Mouse (Mus musculus) embryonic facial prominence, embryonic 14.5 days (tissue): Measurements from ENCODE around the gene Gfpt2. TPM values are rescaled to one million over a fixed set of nuclear protein-coding genes. Genes with fewer than 3 reads are reported as not detected.

Experiments used
- ATAC-seq: fragments of 200-750 bp; cut with Nextera tagmentation; 2 replicates; pipeline ENCODE4 v1.8.0; 2017; ENCODE audit warnings: low read depth, moderate number of reproducible peaks, moderate TSS enrichment
- DNase-seq: peaks from one replicate; pipeline ENCODE4 v3.0.0-alpha.2; 2015; ENCODE audit warnings: low spot score
- H3K27ac ChIP-seq: fragments of 300-500 bp; sonication (generic); replicated peaks from 2 replicates; pipeline ENCODE4 v1.5.1; 2014; ENCODE audit warnings: low read depth, mild to moderate bottlenecking, low read length, moderate library complexity
- H3K27me3 ChIP-seq: fragments of 300-500 bp; sonication (generic); replicated peaks from 2 replicates; pipeline ENCODE4 v1.6.1; 2014; ENCODE audit warnings: low read length; ENCODE audit not compliant: control insufficient read depth, insufficient read depth
- H3K36me3 ChIP-seq: fragments of 300-500 bp; sonication (generic); 2 replicates; pipeline ENCODE4 v1.6.1; 2014; ENCODE audit warnings: low read length, mixed read lengths; ENCODE audit not compliant: control insufficient read depth, insufficient read depth
- H3K4me1 ChIP-seq: fragments of 300-500 bp; sonication (generic); 2 replicates; pipeline ENCODE4 v1.6.1; 2014; ENCODE audit warnings: antibody characterized with exemption, low read length; ENCODE audit not compliant: control insufficient read depth, insufficient read depth
- H3K4me2 ChIP-seq: fragments of 300-500 bp; sonication (generic); 2 replicates; pipeline ENCODE4 v1.6.1; 2014; ENCODE audit warnings: low read depth, mild to moderate bottlenecking, low read length, moderate library complexity, mixed read lengths
- H3K4me3 ChIP-seq: fragments of 300-500 bp; sonication (generic); 2 replicates; pipeline ENCODE4 v1.5.1; 2014; ENCODE audit warnings: low read depth, mild to moderate bottlenecking, low read length
- H3K9ac ChIP-seq: fragments of 300-500 bp; sonication (generic); 2 replicates; pipeline ENCODE4 v1.6.1; 2014; ENCODE audit warnings: low read depth, mild to moderate bottlenecking, low read length, moderate library complexity, mixed read lengths
- H3K9me3 ChIP-seq: fragments of 300-500 bp; sonication (generic); 2 replicates; pipeline ENCODE4 v1.6.1; 2016; ENCODE audit warnings: low read length; ENCODE audit not compliant: control insufficient read depth
- WGBS: fragments of 180-500 bp; shearing (Covaris S2); extraction: QIAGEN DNeasy Blood & Tissue Kit; methylation state at CpG from one replicate; pipeline ENCODE4 v1.1.7; 2014; 5-methylcytosine and 5-hydroxymethylcytosine counted together
- polyA plus RNA-seq: library from polyadenylated mRNA; unstranded; fragments of >200 nt; fragmentation: Nextera tagmentation; extraction: Ambion mirVana; gene quantifications from 2 replicates; pipeline ENCODE4 v1.2.1, GENCODE M21; 2014

The Gfpt2 gene
- polyA plus RNA-seq, 1 experiment from 2014 or later: 22.5 TPM

DNA sequence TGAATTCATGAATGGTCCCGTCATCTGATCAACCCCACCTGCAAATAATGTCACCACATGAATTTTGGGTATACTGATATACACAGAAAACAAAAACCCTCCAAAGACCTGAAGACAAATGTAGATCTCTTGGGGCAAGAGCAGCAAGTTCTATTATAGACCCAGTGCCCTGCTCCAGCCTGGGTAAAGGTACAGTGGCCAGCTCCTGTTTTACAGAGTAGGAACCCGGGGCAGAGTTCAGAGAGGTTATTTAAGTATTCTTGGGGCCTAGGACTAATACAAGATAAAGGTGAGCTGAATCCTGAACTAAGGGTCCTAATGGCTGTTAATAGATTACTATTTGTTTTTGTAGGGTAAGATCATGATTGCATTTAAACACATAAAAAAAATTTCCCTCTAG is 27.6 kb downstream of the Gfpt2 start:
- H3K36me3 ChIP-seq: peaks cover 55% of the 10 kb centered on the region
- no peaks in the 10 kb centered on the region for H3K4me1 ChIP-seq
- no peak overlapping the region for H3K9ac ChIP-seq
- H3K27ac ChIP-seq: no peak overlapping the region
- H3K4me2 ChIP-seq: no peak overlapping the region
- H3K4me3 ChIP-seq: no peak overlapping the region
- WGBS: 89% methylated on average over 2 of the region's 2 CpGs
- ATAC-seq (no peak), DNase-seq (no peak)
- no peaks in the 10 kb centered on the region for H3K27me3 ChIP-seq
- no peaks in the 10 kb centered on the region for H3K9me3 ChIP-seq

DNA sequence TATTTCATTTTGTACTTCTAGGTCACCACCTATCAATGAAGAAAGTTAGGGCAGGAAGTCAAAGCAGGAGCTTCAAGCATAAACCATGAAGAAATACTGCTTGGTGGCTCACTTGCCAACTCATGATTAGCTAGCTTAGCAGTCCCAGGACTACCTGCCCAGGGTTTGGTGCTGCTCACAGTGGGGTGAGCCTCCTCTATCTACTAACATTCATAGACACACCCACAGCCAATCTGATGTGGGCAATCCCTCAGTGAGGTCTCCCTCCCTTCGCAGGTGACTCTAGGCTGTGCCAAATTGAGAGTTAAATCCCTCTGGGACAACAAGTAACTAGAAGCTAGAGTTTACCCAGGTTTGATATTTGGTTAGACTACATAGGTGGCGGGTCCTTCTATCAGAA is 28.4 kb downstream of the Gfpt2 start:
- H3K27me3 ChIP-seq: no peaks in the 10 kb centered on the region
- H3K36me3 ChIP-seq: peaks cover 60% of the 10 kb centered on the region
- H3K4me3 ChIP-seq: no peak overlapping the region
- no peaks in the 10 kb centered on the region for H3K4me1 ChIP-seq
- 91% methylated on average over 2 of the region's 2 CpGs for WGBS
- no peak overlapping the region for H3K27ac ChIP-seq
- H3K4me2 ChIP-seq: no peak overlapping the region
- DNase-seq (no peak), ATAC-seq (no peak)
- H3K9me3 ChIP-seq: no peaks in the 10 kb centered on the region
- no peak overlapping the region for H3K9ac ChIP-seq

DNA sequence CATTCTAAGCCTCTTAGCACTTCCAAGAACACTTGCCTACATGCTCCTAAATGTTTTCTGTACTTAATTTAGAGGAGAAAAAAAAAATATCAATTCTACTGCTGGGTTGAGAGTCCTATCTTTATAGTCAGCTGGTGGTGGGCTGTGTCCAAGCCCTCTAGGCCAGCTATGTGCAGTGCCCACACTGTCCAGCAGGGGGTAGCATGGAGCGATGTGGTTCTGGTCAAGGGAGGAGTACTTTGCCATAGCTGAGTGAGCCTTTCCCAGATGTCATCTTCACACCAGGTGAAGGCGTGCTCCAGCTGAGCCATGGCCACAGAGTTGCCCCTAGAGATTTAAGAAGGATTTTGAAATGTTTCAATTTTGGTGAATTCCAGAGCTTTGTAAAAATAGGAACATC is 30.9 kb downstream of the Gfpt2 start:
- DNase-seq: no peak
- Histone ChIP-seq H3K36me3 (peaks cover 57% of the 10 kb centered on the region), H3K4me2 (no peak overlapping the region), H3K27ac (no peak overlapping the region), H3K4me3 (no peak overlapping the region), H3K9me3 (no peaks in the 10 kb centered on the region), H3K9ac (no peak overlapping the region), H3K4me1 (no peaks in the 10 kb centered on the region), H3K27me3 (no peaks in the 10 kb centered on the region)
- 61% methylated on average over 2 of the region's 2 CpGs for WGBS
- no peak for ATAC-seq

DNA sequence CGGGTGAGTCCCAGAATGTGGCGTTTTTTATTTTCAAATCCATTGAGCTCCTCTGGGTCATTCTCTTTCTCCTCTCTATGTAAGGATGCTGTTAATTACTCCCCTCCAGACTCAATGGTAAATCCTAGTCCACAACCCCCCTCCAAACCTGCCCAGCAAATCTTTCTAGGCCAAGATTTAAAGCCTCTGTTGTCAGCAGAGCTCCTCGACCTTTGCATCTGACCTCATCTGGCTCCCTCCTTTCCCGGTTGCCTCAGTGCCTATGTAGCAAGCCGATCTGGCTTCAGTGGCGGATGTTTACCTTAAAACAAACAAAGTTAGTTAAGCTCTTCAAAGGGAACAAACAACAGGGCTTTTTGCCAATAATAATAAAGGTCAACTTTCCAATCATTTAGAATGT is 33.3 kb downstream of the Gfpt2 start:
- no peak for ATAC-seq

DNA sequence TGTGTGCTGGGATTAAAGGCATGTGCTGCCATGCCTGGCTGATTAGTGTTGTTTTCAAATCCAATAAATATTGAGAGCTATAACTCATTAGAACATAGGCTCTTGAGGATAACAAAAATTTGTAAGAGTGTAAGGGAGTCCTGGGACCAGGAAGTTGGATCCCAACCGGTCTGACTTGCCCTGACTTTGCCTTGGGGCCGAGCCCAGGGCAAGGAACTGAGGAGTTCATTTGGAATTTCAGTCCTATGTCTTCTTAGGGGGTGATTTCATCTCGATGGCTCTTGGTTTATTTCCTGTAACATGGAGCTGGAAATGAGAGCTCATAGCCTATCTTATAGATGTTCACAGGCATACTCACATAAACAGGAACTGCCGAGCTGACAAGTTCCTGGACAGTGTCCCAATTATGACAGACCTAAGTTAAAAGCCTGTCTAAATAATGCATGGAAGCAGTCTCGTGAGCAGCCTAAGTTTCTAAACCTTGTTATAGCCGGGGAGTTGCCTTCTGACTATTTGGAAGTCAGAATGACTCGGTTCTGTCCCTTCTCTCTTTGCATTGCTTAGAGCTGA is 35.3 kb downstream of the Gfpt2 start:
- DNase-seq (peak; percentile 42), ATAC-seq (no peak)
- WGBS: 59% methylated on average over 7 of the region's 7 CpGs

More for the DNA sequence above, 33.3 kb downstream of the Gfpt2 start:
- H3K27ac ChIP-seq: no peak overlapping the region
- no peak overlapping the region for H3K4me2 ChIP-seq
- no peaks in the 10 kb centered on the region for H3K4me1 ChIP-seq
- H3K36me3 ChIP-seq: peaks cover 58% of the 10 kb centered on the region
- no peaks in the 10 kb centered on the region for H3K9me3 ChIP-seq
- no peak for DNase-seq
- 31% methylated on average over 6 of the region's 6 CpGs for WGBS
- no peak overlapping the region for H3K9ac ChIP-seq
- no peak overlapping the region for H3K4me3 ChIP-seq
- H3K27me3 ChIP-seq: no peaks in the 10 kb centered on the region

DNA sequence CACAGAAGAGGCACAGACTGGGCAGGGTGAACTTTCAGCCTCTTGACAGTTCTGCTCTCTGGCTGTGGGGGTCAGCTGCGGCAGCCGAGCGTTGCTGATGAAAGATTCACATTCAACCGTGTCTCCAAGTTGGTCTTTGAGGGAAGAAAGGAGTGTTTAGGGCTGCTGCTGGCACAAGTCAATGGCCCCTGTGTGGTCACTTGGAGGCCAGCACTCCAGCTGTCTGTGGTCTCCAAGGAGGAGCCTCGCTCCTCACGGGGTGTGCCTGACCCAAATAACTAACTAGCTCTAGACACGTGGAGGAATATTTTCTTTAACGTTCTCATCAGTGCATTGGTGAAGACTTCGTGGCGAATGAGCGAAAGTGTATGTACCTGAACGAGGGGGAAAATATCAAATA is 38.0 kb downstream of the Gfpt2 start:
- H3K4me3 ChIP-seq: no peak overlapping the region
- no peak overlapping the region for H3K27ac ChIP-seq
- H3K4me2 ChIP-seq: no peak overlapping the region
- H3K36me3 ChIP-seq: peaks cover 72% of the 10 kb centered on the region
- ATAC-seq: 0 out of 2 replicates have a peak, but pooled peaks have one; percentile 33
- no peaks in the 10 kb centered on the region for H3K4me1 ChIP-seq
- H3K27me3 ChIP-seq: no peaks in the 10 kb centered on the region
- WGBS: 74% methylated on average over 12 of the region's 12 CpGs
- peak; percentile 19 for DNase-seq
- no peak overlapping the region for H3K9ac ChIP-seq
- H3K9me3 ChIP-seq: no peaks in the 10 kb centered on the region

More for the DNA sequence above, 35.3 kb downstream of the Gfpt2 start:
- H3K9me3 ChIP-seq: no peaks in the 10 kb centered on the region
- no peak overlapping the region for H3K4me2 ChIP-seq
- H3K9ac ChIP-seq: no peak overlapping the region
- H3K4me1 ChIP-seq: no peaks in the 10 kb centered on the region
- H3K27ac ChIP-seq: no peak overlapping the region
- no peak overlapping the region for H3K4me3 ChIP-seq
- H3K36me3 ChIP-seq: peaks cover 59% of the 10 kb centered on the region
- H3K27me3 ChIP-seq: no peaks in the 10 kb centered on the region

DNA sequence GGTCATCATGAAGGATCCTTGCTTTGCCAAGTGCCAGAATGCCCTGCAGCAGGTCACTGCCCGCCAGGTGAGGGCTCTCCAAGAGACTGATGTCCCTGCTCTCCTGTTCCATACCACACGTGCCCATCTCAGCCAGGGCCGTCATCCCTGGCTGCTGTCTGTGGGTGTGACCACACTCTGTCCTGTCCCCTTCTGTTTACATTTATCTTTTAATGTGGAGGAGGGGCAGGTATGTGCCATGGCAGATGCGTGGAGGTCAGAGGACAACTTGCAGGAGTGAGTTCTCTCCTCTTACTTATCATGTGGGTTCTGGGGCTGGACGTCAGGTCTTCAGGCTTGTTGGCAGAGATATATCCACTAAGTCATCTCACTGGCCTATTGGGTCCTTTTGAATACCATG is 39.0 kb downstream of the Gfpt2 start:
- H3K9me3 ChIP-seq: no peaks in the 10 kb centered on the region
- no peak overlapping the region for H3K9ac ChIP-seq
- no peak overlapping the region for H3K4me3 ChIP-seq
- no peak overlapping the region for H3K4me2 ChIP-seq
- DNase-seq (no peak), ATAC-seq (no peak)
- no peak overlapping the region for H3K27ac ChIP-seq
- no peaks in the 10 kb centered on the region for H3K27me3 ChIP-seq
- 84% methylated on average over 5 of the region's 5 CpGs for WGBS
- no peaks in the 10 kb centered on the region for H3K4me1 ChIP-seq
- H3K36me3 ChIP-seq: peaks cover 73% of the 10 kb centered on the region

DNA sequence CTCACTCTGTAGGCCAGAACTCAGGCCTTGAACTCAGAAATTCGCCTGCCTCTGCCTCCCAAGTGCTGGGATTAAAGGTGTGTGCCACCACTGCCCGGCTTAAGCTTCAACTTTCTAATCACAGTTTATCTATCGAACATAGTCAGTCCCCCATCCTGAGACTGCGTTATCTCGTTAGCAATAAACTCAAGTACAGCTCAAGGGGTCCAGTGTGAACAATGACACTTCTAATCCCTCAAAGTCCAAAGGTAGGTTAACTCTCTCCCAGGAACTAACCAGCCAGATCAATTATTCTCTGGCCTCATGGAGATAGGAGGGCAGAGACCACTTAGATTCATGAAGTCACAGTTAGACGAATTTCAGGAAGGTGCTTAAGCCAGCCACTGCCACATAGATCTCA is 40.3 kb downstream of the Gfpt2 start:
- no peak for ATAC-seq
- DNase-seq: no peak
- Histone ChIP-seq H3K4me3 (no peak overlapping the region), H3K4me1 (no peaks in the 10 kb centered on the region), H3K36me3 (peaks cover 63% of the 10 kb centered on the region), H3K27me3 (no peaks in the 10 kb centered on the region), H3K4me2 (no peak overlapping the region), H3K9me3 (no peaks in the 10 kb centered on the region), H3K9ac (no peak overlapping the region), H3K27ac (no peak overlapping the region)
- WGBS: 90% methylated on average over 6 of the region's 6 CpGs

DNA sequence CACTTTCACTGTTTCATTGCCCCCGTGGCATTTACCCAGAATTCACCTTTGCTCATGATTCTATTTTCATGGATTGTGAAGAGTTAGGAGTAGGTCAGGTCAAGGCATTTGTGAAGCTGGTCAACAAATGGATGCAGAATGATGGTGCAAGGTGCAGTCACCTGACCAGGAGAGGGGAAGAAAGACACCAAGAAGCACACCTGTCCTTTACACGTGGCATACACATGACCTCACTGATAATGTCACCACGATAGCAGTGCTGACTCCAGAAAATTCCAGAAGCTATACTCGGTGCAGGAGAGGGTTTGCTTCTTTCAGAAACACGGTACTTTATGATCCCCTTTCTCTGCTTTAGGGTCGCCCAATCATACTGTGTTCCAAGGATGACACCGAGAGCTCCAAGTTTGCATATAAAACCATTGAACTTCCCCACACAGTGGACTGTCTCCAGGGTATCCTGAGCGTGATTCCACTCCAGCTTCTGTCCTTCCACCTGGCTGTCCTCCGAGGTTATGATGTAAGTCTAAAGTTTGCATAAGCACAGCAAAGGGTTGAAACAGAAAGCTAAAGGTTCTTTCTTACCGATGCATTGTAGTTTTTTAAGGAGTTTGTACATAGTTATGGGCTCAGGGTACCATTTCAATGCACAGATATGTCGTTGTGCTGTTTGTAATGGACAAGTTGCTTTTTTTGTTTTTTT is 41.4 kb downstream of the Gfpt2 start:
- Histone ChIP-seq H3K4me2 (no peak overlapping the region), H3K36me3 (peaks cover 53% of the 10 kb centered on the region)
- WGBS: 91% methylated on average over 11 of the region's 11 CpGs

More for the DNA sequence above, 41.4 kb downstream of the Gfpt2 start:
- no peaks in the 10 kb centered on the region for H3K4me1 ChIP-seq
- DNase-seq: no peak
- H3K27ac ChIP-seq: no peak overlapping the region
- no peak overlapping the region for H3K9ac ChIP-seq
- no peak overlapping the region for H3K4me3 ChIP-seq
- no peak for ATAC-seq
- H3K9me3 ChIP-seq: no peaks in the 10 kb centered on the region
- no peaks in the 10 kb centered on the region for H3K27me3 ChIP-seq
